Mouse (Mus musculus) ES-Bruce4 (cell line): Measurements from ENCODE around the gene Rasa4.

Experiments used
- CTCF ChIP-seq: IDR thresholded peaks from one replicate; pipeline ENCODE4 v1.8.1; 2011; ENCODE audit warnings: low read depth, low read length
- POLR2A ChIP-seq: IDR thresholded peaks from one replicate; pipeline ENCODE4 v1.8.1; 2011; ENCODE audit warnings: low read length; ENCODE audit not compliant: insufficient read depth

DNA sequence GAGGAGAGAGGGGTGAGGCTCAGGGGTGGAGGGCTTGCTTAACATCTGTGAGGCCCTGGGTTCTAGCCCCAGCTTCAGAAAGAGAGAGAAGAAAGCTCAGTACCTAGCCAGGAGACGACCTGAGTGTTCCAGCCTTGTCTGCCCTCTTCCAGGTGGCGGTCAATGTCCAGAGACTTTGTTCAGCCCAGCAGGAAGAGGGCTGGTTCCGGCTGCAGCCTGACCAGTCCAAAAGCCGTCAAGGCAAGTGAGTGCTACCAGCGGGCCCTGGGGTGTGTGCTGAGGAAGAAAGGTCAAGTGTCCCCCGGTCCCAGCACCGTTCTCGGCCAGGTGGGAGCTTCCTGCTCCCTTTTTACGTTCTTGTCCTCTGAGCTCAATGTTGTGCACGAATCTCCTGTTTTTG, 14.8 kb downstream of the Rasa4 start:
- TF ChIP-seq CTCF (no peak), POLR2A (no peak)
